Mouse (Mus musculus) heart, postnatal 0 days (tissue): ENCODE data around the gene Rasgrf2. TPM values are rescaled to one million over a fixed set of nuclear protein-coding genes. Genes with fewer than 3 reads are reported as not detected.

ENCODE experiments used
- ATAC-seq: fragments of 200-750 bp; cut with Nextera tagmentation; 2 replicates; pipeline ENCODE4 v1.8.0; 2017; ENCODE audit warnings: low read depth, moderate number of reproducible peaks, moderate library complexity; ENCODE audit not compliant: insufficient read depth
- DNase-seq: peaks from one replicate; pipeline ENCODE4 v3.0.0-alpha.2; 2016; ENCODE audit warnings: low spot score
- H3K27ac ChIP-seq: fragments of 300-500 bp; sonication (generic); 2 replicates; pipeline ENCODE4 v1.5.1; 2014; ENCODE audit warnings: low read depth, mild to moderate bottlenecking
- H3K27me3 ChIP-seq: fragments of 300-500 bp; sonication (generic); 2 replicates; pipeline ENCODE4 v1.6.1; 2014; ENCODE audit warnings: low read length, mixed read lengths; ENCODE audit not compliant: control insufficient read depth, insufficient read depth
- H3K36me3 ChIP-seq: fragments of 300-500 bp; sonication (generic); replicated peaks from 2 replicates; pipeline ENCODE4 v1.6.1; 2014; ENCODE audit warnings: low read length, mixed read lengths; ENCODE audit not compliant: control insufficient read depth, insufficient read depth
- H3K4me1 ChIP-seq: fragments of 300-500 bp; sonication (generic); 2 replicates; pipeline ENCODE4 v1.6.1; 2014; ENCODE audit warnings: antibody characterized with exemption; ENCODE audit not compliant: control insufficient read depth, insufficient read depth
- H3K4me2 ChIP-seq: fragments of 300-500 bp; sonication (generic); 2 replicates; pipeline ENCODE4 v1.6.1; 2014; ENCODE audit warnings: low read depth, mild to moderate bottlenecking, low read length, moderate library complexity
- H3K4me3 ChIP-seq: fragments of 300-500 bp; sonication (generic); 2 replicates; pipeline ENCODE4 v1.5.1; 2014; ENCODE audit warnings: low read depth, low read length
- H3K9ac ChIP-seq: fragments of 300-500 bp; sonication (generic); replicated peaks from 2 replicates; pipeline ENCODE4 v1.6.1; 2014; ENCODE audit warnings: low read depth, low read length, mixed read lengths
- H3K9me3 ChIP-seq: fragments of 300-500 bp; sonication (generic); replicated peaks from 2 replicates; pipeline ENCODE4 v1.6.1; 2016; ENCODE audit warnings: low read length; ENCODE audit not compliant: control insufficient read depth
- CTCF ChIP-seq: IDR thresholded peaks from 2 replicates; pipeline ENCODE4 v1.5.1; 2016; ENCODE audit warnings: antibody characterized with exemption, control low read depth, low read depth
- EP300 ChIP-seq: IDR thresholded peaks from 2 replicates; pipeline ENCODE4 v1.6.1; 2016; ENCODE audit warnings: antibody characterized with exemption, low read depth
- WGBS: fragments of 180-500 bp; shearing (Covaris S2); extraction: QIAGEN DNeasy Blood & Tissue Kit; methylation state at CpG from one replicate; pipeline ENCODE4 v1.1.7; 2014; 5-methylcytosine and 5-hydroxymethylcytosine counted together
- polyA plus RNA-seq: library from polyadenylated mRNA; unstranded; fragments of >200 nt; fragmentation: Nextera tagmentation; extraction: Ambion mirVana; gene quantifications from 2 replicates; pipeline ENCODE4 v1.2.1, GENCODE M21; 2015
- total RNA-seq: library from RNA; depleted of rRNA; stranded (reverse); fragments of >200 nt; gene quantifications from 2 replicates; pipeline ENCODE4 v1.2.3, GENCODE M21; 2014; ENCODE audit warnings: low replicate concordance

Rasgrf2 gene
- total and polyA plus RNA-seq, 2 experiments from 2014 or later, result 0.34 to 1.8 TPM

DNA sequence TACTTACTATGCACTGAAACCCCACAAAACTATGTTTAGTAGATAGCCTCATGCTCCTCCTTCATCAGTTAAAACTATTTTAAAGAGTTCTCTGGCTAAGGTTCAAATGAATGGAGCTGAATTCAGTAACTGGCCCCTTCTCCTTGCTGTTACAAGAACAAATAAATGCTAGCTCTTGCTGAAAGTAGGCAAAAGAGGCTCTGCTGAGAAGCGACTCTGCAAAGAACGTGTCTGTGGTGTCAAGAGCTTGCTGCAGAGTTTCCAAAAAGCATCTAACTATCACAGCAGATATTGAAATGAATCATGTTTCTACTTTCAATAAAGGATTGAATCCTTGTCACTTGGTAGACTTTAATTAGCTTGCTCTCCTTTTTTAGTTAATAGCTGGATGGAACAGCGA is 106.3 kb downstream of the Rasgrf2 start:
- no peak for TF ChIP-seq EP300
- TF ChIP-seq CTCF, result no peak
- H3K36me3 ChIP-seq, result no peaks in the 10 kb centered on the region
- H3K9me3 ChIP-seq, result no peaks in the 10 kb centered on the region
- DNase-seq (no peak), ATAC-seq (no peak)
- no peak overlapping the region for H3K27ac ChIP-seq
- WGBS, result 96% methylated on average over 3 of the region's 3 CpGs
- no peak overlapping the region for H3K9ac ChIP-seq
- H3K4me3 ChIP-seq, result no peak overlapping the region
- H3K4me1 ChIP-seq, result no peaks in the 10 kb centered on the region
- no peak overlapping the region for H3K4me2 ChIP-seq
- no peaks in the 10 kb centered on the region for H3K27me3 ChIP-seq

DNA sequence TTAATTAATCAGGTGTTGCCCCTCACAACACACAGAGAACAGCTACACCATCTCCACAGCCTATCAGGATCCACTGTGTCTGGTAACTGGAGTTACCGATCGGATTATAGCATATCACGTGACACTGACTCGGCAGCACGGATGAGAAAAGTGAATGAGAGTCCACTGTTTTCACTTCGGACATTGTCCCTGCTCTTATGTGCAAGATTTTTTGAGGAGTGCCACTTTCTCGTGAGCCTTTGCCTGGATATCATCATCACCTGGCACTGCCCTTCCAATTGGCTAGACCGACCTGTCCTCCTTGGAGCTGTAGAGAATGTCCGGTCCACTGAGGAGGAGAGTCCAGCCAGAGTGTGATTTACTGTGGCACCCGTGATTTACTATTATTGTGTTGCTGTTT is 109.3 kb downstream of the Rasgrf2 start:
- Histone ChIP-seq H3K9ac (no peak overlapping the region), H3K9me3 (no peaks in the 10 kb centered on the region), H3K27me3 (no peaks in the 10 kb centered on the region), H3K4me3 (no peak overlapping the region), H3K4me1 (no peaks in the 10 kb centered on the region), H3K27ac (no peak overlapping the region), H3K4me2 (no peak overlapping the region), H3K36me3 (no peaks in the 10 kb centered on the region)
- ATAC-seq, result no peak
- DNase-seq, result no peak
- WGBS, result 77% methylated on average over 10 of the region's 10 CpGs
- no peak for TF ChIP-seq CTCF
- TF ChIP-seq EP300, result no peak

DNA sequence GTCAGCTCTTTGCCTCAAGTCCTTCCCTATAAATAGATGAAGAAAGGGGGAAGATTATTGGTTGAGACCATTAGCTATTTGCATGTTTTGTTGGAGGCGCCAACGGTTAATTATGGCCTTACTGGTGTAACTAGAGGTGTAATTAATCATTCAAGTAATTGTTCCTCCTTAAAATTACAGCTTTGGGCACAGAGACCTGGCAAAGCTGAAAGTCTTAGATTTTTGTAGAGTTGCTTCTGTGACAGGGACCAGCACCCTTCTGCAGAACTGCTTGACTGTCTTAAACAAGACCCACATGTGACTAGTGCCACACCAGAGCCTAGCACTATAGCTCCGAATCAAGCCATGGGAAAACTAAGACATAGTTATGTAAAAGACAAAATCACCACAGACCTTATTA is 134.5 kb downstream of the Rasgrf2 start:
- 84% methylated on average over 3 of the region's 3 CpGs for WGBS
- no peak for DNase-seq
- no peak for ATAC-seq
- Histone ChIP-seq H3K4me2 (no peak overlapping the region), H3K27me3 (no peaks in the 10 kb centered on the region), H3K27ac (no peak overlapping the region), H3K9me3 (peaks cover 3% of the 10 kb centered on the region; the same call in 1 of the 2 replicates), H3K9ac (no peak overlapping the region), H3K4me1 (no peaks in the 10 kb centered on the region), H3K36me3 (no peaks in the 10 kb centered on the region), H3K4me3 (no peak overlapping the region)
- TF ChIP-seq EP300, result no peak
- no peak for TF ChIP-seq CTCF

DNA sequence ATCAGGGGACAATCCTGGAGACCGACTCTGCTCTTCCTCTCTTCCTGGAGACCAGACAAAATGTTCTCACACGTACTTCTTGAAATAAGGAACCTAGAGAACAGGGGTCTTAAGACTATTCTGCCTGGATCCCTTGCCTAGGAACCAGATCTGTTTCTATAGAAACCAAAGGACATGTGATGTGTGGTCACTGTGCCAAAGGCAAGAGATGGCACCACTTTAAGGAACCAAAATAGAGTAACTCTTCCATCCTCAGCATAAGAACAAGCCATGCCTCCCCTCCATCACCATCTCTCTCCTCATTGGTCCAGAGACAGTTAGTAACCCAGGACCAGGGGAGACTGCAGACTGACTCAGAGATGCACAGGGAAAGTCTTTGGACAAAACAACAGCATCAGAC is 140.0 kb downstream of the Rasgrf2 start:
- 77% methylated on average over 2 of the region's 2 CpGs for WGBS
- Histone ChIP-seq H3K4me1 (no peaks in the 10 kb centered on the region), H3K4me3 (no peak overlapping the region), H3K27me3 (no peaks in the 10 kb centered on the region), H3K36me3 (no peaks in the 10 kb centered on the region), H3K4me2 (no peak overlapping the region), H3K27ac (no peak overlapping the region), H3K9ac (no peak overlapping the region), H3K9me3 (peaks cover 3% of the 10 kb centered on the region; the same call in 1 of the 2 replicates)
- ATAC-seq, result no peak
- TF ChIP-seq CTCF, result no peak
- TF ChIP-seq EP300, result no peak
- DNase-seq, result no peak

DNA sequence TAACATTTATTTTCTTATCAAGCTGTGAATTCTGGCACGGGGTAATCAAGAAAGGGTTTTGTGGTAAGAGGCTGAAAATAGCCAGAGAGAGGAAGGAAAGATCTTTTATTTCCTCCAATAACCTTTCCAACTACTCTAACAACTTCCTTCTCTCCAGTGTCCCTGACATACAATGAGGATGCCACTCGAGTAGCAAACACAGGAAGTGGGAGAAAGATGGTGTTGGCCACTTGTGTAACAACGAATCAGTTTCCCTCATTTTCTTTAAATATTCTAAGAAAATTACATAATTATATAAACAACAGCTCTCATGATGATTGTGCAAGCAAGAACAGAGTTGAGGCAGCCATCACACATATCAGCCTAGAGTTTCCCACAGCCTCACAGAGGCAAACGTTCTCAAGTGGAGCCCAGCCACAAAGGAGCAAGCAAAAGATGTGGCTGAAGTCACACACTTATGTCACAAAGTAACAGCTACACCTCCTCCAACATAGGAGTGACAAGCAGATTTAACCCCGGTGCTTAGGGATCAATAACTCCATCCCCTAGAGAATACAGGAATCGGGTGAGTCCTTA is 140.7 kb downstream of the Rasgrf2 start:
- Histone ChIP-seq H3K4me2 (no peak overlapping the region), H3K36me3 (no peaks in the 10 kb centered on the region), H3K27me3 (no peaks in the 10 kb centered on the region), H3K9ac (no peak overlapping the region), H3K27ac (no peak overlapping the region), H3K4me1 (no peaks in the 10 kb centered on the region), H3K9me3 (peaks cover 3% of the 10 kb centered on the region; the same call in 1 of the 2 replicates), H3K4me3 (no peak overlapping the region)
- DNase-seq (no peak), ATAC-seq (no peak)
- TF ChIP-seq CTCF (no peak), EP300 (no peak)
- WGBS, result 46% methylated on average over 6 of the region's 6 CpGs

DNA sequence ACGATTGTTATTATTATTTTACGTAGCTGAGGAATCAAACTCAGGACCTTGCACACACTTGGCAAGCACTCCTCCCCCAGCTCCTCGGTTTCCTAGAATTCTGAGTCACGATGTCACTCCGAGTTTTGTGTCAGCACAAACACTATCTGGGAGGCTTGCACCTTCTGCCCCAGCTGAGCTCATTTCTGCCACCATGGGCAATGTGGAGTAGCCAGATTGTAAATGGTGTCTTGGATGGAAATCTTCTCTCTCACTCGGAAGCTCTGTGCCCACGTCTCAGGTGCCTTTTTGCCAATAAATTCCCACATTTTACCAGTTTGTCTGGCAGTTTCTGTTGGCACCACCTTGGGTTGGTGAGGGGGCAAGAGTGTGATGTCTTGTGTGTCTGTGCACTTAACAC is 143.1 kb downstream of the Rasgrf2 start:
- Histone ChIP-seq H3K27ac (no peak overlapping the region), H3K27me3 (no peaks in the 10 kb centered on the region), H3K9me3 (peaks cover 3% of the 10 kb centered on the region; the same call in 1 of the 2 replicates), H3K4me1 (no peaks in the 10 kb centered on the region), H3K36me3 (no peaks in the 10 kb centered on the region), H3K4me2 (no peak overlapping the region), H3K9ac (no peak overlapping the region), H3K4me3 (no peak overlapping the region)
- 69% methylated on average over 7 of the region's 7 CpGs for WGBS
- DNase-seq (no peak), ATAC-seq (no peak)
- TF ChIP-seq EP300 (no peak), CTCF (no peak)
